Mouse (Mus musculus) cerebral cortex, adult 2 months (tissue): ENCODE measurements around the gene Cntnap2.

Experiments used
- WGBS: fragments of 180-500 bp; shearing (Covaris S2); methylation state at CpG from one replicate; pipeline ENCODE4 v1.1.7; 2018; 5-methylcytosine and 5-hydroxymethylcytosine counted together

Cntnap2 gene

GRCm38 (mm10) chr6:45366442-45366841 lies 307.3 kb downstream of the Cntnap2 start:
- WGBS, result 36% methylated on average over 1 of the region's 1 CpGs

- WGBS, result 75% methylated on average over 7 of the region's 7 CpGs
These were observed 322.0 kb downstream of the Cntnap2 start for GRCm38 (mm10) chr6:45381126-45381525.

GRCm38 (mm10) chr6:45389034-45389433 lies 329.9 kb downstream of the Cntnap2 start:
- 48% methylated on average over 1 of the region's 1 CpGs for WGBS

- 62% methylated on average over 2 of the region's 2 CpGs for WGBS
These were observed 354.5 kb downstream of the Cntnap2 start for GRCm38 (mm10) chr6:45413629-45414028.

GRCm38 (mm10) chr6:45455424-45455823 lies 396.3 kb downstream of the Cntnap2 start:
- 55% methylated on average over 1 of the region's 1 CpGs for WGBS

- 81% methylated on average over 3 of the region's 3 CpGs for WGBS
These were observed 459.1 kb downstream of the Cntnap2 start for GRCm38 (mm10) chr6:45518221-45518620.

- WGBS, result 79% methylated on average over 2 of the region's 2 CpGs
These were observed 477.8 kb downstream of the Cntnap2 start for GRCm38 (mm10) chr6:45536999-45537398.

GRCm38 (mm10) chr6:45544319-45544875 lies 485.2 kb downstream of the Cntnap2 start:
- WGBS, result 69% methylated on average over 7 of the region's 7 CpGs

- 55% methylated on average over 1 of the region's 1 CpGs for WGBS
These were observed 500.6 kb downstream of the Cntnap2 start for GRCm38 (mm10) chr6:45559724-45560123.

- WGBS, result 31% methylated on average over 6 of the region's 6 CpGs
These were observed 525.4 kb downstream of the Cntnap2 start for GRCm38 (mm10) chr6:45584467-45585094.

GRCm38 (mm10) chr6:45648419-45648818 lies 589.3 kb downstream of the Cntnap2 start:
- WGBS, result 70% methylated on average over 2 of the region's 2 CpGs

- WGBS, result 74% methylated on average over 4 of the region's 4 CpGs
These were observed 782.6 kb downstream of the Cntnap2 start for GRCm38 (mm10) chr6:45841626-45842341.

GRCm38 (mm10) chr6:45843736-45844135 lies 784.6 kb downstream of the Cntnap2 start:
- WGBS, result 49% methylated on average over 1 of the region's 1 CpGs

- WGBS, result 44% methylated on average over 3 of the region's 3 CpGs
These were observed 812.3 kb downstream of the Cntnap2 start for GRCm38 (mm10) chr6:45871409-45871992.

GRCm38 (mm10) chr6:45885486-45885885 lies 826.3 kb downstream of the Cntnap2 start:
- 80% methylated on average over 1 of the region's 1 CpGs for WGBS

GRCm38 (mm10) chr6:45887901-45888300 lies 828.7 kb downstream of the Cntnap2 start:
- 66% methylated on average over 3 of the region's 3 CpGs for WGBS

GRCm38 (mm10) chr6:45938263-45938662 lies 879.1 kb downstream of the Cntnap2 start:
- WGBS, result 56% methylated on average over 3 of the region's 3 CpGs

GRCm38 (mm10) chr6:45938775-45939174 lies 879.6 kb downstream of the Cntnap2 start:
- 33% methylated on average over 1 of the region's 1 CpGs for WGBS

GRCm38 (mm10) chr6:45945144-45945985 lies 886.2 kb downstream of the Cntnap2 start:
- WGBS, result 75% methylated on average over 3 of the region's 3 CpGs

- WGBS, result 61% methylated on average over 1 of the region's 1 CpGs
These were observed 905.3 kb downstream of the Cntnap2 start for GRCm38 (mm10) chr6:45964494-45964893.

- 60% methylated on average over 6 of the region's 6 CpGs for WGBS
These were observed 915.5 kb downstream of the Cntnap2 start for GRCm38 (mm10) chr6:45974471-45975154.
